Mouse (Mus musculus) liver, adult 2 months (tissue): Measurements from ENCODE around the gene Pard3.

Source experiments
- CTCF ChIP-seq: fragments of 200-500 bp; IDR thresholded peaks from 2 replicates; pipeline ENCODE4 v1.5.1; 2011; ENCODE audit warnings: low read depth, low read length, control low read depth
- POLR2A ChIP-seq: fragments of 200-500 bp; IDR thresholded peaks from 2 replicates; pipeline ENCODE4 v1.6.1; 2011; ENCODE audit warnings: low read length, control low read depth; ENCODE audit not compliant: insufficient read depth; ENCODE audit errors: extremely low read depth

DNA sequence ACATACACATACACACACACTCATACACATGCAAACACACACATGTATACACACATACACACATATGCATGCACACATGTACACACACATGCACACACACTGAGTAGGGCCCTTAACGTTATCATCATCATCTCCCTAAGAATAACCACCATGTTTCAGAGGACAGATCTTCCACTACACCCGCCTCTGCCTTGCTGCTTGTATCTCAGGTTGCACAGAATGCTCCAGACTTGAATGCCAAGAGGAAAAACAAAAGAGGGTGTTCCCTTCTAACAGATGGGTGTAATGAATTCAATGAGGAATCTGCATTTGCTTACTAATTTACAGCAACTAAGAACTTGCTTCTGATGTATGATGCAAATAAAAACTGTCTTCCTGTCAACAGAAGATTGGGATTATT, 519.7 kb downstream of the Pard3 start:
- no peak for TF ChIP-seq CTCF
- no peak for TF ChIP-seq POLR2A
